Mouse (Mus musculus) spleen, adult 18-20 months (tissue): ENCODE measurements at regions not wholly inside any gene's neighbourhood (a gene's known extent, or its start where the extent isn't known, plus 50 kb on each side); places are given as distances from the start of the nearest gene placed in this dataset.

Source experiments
- DNase-seq, 2 experiments: peaks; one replicate each; pipeline ENCODE4 v3.0.0; 2022; ENCODE audit warnings: mixed read lengths in 2 of 2

DNA sequence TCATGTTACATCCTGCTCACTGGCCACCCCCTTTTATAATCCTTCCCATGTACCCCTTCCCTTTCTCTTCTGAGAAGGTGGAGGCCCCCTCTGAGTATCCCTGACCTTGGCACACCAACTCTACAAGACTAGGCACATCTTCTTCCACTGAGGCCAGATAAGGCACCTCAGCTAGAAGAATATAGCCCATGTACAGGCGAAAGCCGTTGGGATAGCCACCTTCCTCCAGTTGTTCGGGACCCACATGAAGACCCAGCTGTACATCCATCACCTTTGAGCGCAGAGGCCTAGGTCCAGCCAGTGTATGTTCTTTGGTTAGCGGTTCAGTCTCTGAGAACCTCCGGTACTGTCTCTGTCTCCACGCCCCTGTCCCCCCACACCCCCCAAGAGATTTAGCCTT lies 189.9 kb downstream of the Spry2 start:
- no peak for DNase-seq

DNA sequence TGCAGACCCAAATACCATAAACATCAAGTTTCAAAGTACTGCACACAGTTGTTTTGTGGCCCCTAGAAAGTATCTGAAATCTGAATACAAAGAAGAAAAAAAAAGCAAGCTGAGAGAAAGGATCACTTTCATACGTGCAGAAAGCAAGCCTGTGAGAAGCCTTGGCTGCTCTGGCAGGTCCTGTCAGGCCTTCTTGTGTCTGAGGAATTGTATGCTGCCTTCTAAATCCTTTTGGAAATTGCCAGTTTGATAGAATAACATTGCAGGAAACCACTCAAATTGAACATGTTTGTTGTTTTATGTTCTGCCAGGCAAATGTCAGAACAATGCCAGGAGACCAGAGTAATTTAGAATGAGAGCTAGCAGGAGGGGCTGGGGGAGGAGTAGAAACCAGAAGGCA lies 198.0 kb downstream of the Spry2 start:
- no peak for DNase-seq

DNA sequence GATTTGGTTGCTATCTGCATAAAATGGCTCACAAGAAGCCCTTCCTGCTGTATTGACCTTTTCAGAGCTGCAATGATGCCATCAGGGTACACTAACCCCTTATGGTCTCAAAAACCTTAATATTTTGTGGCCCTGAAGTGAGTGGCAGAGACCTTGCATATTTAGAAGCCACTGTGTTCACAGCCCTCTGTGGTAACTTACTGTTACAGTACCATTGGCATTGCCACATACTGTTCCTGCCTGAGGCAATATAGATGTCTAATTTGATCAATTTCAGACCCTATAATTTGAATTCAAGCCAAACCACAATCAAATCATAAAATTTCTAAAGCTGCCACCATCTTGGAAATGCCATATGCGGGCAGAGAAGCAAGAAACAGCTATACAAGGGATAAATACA lies 198.5 kb downstream of the Spry2 start:
- DNase-seq: no peak

DNA sequence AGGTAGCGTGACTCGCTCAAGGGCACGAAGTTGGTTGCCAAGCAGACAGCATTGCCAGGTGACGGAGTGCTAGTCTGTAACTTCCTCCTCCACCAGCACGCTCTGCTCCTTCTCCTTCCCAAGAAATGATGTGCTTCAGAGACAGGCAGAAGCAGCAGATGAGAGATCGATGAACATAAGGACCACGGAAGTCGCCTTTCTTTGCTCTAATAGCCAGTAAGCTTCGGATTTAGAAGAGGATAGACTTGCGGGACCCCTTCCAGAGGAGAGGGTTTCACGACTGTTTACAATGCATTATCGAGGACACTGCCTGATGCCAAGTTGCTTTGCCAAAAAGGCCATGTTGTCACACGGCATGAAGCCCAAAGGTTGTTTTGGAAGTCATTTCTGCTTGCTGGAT lies 199.2 kb downstream of the Spry2 start:
- DNase-seq: no peak

DNA sequence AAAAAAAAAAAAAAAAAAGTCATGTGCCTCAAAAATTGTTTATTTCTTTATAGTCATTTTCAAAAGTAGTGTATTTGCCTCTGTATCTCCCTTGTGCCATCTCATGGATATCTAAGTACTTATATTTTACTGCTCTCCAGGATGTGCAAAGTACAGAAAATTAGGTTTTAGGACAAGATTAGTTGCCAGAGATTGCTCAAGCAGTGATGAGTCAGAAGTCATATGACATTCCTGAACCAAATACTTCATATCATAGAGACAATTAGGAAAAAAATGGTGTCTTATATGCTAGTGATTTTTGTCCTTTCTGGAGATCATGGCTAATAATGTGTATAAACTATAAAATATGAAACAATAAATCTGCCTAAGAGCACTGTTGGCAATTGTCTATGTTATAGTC lies 201.7 kb downstream of the Spry2 start:
- DNase-seq: no peak

DNA sequence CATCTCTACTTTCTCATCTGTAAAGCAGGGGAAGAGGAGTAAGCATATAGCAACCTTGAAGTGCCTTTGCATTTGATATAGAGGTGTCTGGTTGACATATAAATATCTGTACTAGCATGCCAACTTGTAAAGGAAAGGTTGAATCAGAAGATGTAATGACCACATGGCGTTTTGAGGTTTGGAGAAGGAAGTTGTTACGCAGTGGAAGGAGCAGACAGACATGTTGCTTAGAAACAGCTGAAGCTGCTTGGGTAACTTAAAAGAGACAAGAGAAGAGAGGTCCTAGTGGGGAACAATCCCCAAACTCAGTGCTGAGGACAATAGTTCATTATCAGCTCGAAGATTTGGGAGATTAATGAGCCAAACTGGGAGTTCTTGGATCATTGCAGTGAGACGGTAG lies 202.9 kb downstream of the Spry2 start:
- DNase-seq: no peak

DNA sequence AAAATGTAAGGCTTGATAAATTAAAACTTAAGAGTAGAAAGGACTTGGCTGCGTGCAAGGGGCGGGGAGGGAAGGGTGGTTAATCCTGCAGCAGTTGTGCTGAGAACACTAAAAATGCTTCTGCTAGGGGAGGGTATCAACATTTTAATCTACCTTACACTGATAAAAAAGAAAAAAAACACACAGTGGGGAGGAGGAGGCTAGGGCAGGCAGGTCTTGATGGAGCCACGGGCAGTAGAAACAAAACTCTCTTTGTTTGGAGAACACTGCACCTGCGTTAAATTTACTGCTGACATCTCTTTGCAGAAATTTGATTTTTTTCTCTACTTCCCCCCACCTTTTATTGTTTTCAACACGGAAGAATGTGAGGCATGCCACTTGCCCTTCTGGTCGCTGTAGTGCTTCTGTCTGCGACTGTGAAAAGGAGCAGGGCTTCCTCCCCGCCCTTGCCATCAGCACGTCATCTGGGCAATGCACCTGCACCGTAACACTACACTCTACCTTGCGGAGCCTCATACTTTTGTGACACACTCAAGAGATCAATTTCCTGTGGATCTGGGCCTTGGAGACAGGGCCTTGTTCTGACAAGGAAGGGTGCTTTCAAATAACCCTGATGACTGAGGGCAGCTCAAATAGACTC lies 211.7 kb downstream of the Spry2 start:
- no peak for DNase-seq

DNA sequence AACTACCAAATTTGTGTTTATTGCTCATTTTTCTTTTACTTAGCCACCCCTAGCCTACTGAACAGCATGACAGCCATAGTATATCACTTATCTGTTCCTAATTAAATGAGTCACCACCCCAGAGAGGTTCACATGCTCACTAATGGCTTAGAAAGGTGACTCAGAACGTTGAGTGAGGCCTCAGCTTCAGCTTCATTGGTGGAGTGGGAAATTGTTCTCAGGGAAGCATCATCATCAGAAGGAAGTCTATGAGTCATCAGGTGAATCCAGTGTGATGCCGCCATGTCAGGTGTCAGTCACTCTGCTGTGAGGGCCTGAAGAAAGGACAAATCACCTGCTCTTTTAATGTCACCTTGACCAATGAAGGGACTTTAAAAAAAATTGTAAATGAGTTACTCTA lies 212.3 kb downstream of the Spry2 start:
- DNase-seq: no peak

DNA sequence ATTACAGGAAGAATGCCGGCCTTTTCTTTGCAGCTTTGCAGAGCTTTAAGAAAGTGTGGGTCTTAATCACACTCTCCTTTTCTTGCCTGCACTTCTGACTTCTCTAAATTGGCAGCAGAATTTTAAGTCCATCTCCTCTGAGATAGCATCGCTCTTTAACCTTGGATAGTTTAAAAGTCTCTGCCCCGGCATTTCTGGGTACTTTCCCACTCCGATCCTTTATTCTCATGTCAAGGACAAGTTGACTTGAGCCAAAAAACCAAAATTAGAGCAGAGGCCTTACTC lies 220.0 kb downstream of the Spry2 start:
- no peak for DNase-seq

DNA sequence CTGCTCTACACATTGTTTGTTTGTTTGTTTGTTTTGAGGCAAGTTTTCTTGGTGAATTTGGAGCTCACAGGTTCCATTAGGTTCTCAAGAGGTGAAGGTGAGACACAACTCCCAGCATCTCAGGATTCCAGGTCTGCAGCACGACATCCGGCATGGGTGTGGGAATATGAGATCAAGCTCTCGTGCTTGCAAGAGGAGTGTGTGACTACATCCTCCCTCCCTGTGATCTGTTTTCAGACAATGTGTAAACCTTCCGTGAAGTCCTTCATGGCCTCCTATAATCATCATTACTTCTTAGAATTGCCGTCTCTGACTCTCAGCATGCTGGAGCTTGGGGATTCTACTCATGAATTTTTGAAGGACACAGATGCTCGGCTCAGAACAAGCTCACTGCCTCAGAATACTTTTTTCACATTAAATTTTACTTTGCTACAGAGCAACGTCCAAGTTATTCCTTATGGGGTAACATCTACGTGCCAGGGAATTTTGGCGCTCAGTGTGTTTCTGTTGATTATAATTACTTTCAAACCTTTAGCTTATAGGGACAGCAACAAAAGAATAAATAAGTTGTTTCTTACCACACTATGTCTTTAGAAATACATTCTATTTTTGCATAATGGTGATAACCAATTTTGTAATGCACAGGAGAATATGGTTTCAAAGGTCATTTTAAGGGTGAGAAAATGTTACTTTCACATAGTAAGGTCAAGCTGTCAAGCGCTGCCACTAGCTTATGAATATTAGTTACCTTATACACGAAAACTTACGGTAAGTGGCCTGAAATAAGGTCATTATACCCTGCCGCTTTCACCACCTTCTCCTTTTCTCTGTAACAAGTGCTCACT lies 220.6 kb downstream of the Spry2 start:
- DNase-seq: no peak

DNA sequence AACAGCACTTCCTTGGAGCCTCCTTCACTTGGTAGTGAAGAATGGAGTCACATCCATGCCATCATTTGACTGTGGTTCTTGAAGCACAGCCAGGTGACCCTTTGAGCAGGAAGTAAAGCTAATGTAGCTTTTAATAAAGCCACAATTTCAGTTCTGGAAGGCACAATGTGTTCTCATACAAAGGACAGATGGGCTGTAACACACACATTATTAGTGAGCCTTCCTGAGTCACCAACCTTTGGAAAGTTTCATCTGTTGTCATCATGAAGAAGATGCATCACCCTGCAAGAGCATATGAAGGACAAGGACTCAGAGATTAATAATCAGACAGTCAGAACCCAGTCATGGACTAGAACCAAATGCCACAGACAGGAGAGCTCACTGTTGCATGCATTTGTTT lies 221.6 kb downstream of the Spry2 start:
- DNase-seq: no peak

DNA sequence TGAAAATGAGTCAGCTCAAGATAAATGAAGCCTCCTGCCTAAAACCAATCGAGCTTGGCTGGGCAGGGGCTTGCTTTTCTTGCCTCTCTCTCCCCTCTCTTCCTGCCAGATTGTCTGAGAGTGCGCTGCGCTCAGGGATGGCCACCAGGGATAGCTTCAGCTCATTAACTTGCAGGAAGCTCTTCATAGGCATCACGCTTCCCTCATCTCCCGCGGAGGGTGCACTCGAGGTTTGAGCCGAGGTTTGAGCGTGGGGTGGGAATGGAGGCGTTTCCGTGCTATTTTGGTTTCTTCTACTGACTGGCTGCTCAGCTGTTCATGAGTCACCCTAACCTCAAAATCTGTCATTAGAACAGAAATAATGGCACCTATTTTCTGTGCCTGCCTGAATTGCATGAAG lies 227.7 kb downstream of the Spry2 start:
- no peak for DNase-seq

DNA sequence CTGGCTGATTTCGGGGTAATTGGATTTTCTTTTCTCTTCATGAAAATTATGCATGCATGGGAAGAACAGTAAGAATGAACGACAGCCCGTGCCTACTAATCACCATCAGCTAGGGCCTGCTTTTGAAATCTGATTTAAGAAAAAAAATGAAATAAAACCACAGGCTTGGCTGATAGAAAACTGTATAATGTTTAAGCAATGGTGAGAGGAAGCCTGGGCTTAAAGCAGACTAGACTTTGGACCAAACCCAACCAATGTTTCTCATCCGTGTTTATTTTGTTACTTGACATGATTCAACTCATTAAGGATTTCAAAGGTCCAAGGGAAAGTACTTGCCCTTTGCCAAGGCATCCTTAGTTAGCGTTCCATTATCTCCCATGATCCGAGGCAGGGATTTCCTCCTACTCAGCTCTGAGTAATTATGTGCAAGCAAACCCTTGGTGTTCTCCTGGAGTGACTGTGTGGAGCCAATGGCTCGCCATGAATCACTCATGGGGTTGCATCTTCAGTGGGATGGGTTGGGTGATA lies 231.9 kb downstream of the Spry2 start:
- no peak for DNase-seq

DNA sequence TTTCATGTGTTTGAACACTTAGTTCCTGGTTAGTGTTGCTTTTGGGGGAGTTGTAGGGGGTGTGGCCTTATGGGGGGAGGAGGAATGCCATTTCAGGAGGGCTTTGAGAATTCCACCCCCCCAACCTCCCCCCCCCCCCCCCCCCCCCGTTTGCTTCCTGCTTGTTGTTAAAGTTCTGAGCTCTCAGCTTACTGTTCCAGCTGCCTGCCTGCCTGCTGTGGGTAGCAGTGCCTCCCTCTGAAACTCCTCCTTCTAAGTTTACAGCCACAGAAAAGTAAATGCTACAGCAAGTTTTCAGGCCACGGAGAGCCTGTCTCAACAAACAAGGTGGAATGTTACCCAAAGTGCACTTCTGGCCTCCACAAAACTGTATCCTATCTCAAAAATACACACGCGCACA lies 233.1 kb downstream of the Spry2 start:
- DNase-seq: no peak

DNA sequence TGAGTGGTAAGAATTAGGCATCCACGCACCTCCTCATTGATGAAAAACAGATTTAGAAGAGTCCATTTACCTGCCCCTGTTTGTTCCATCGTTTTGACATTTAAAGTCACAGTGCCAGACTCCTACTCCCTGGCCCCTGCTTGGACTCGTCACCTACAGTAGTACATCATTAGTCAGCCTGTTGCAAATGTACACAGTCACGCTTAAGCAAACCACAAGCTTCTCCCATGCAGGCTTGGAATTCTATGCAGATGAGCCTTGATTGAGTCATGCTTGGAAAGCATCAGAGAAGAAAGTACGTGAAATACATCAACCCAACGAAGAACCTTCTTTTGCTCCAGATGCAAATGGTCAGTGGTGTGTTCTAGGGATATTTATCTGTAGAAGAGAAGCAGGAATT lies 233.8 kb downstream of the Spry2 start:
- DNase-seq: no peak

DNA sequence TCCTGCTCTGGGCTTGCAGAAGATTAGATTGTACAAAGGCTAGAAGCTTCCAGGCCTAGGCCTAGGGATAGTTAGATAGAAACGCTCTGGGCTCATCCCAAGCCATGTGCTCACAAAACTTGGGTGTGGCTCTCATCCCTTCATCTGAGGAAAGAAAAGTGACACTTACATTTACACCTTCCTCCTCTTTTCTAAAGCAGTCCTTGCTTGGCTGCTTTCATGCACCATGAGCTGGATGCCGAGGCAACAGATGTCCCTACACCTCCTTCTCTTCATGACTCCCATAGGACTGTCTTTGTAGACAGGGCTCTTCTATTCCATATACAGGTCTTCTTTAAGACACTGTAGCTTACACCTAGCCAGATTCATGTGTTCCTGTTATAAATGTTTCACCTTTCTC lies 238.3 kb downstream of the Spry2 start:
- no peak for DNase-seq

DNA sequence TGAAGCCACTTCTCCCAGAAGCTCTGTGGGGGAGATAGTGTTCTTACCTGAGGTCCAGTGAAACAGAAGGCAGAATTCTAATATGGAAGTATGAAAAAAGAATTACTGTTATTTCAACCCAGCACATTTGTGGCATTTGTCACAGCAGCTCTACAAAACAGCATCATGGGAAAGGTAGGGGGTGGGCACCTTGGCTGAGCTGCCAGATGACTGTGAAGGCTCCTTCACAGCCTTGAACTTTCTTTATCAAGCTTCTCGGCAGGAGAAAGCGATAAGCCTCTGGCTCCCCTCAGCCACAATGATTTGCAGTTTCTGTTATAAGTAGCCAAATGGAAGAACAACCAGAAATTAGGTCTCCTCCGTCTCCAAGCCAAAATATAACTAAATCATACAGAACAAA lies 249.5 kb downstream of the Spry2 start:
- no peak for DNase-seq

DNA sequence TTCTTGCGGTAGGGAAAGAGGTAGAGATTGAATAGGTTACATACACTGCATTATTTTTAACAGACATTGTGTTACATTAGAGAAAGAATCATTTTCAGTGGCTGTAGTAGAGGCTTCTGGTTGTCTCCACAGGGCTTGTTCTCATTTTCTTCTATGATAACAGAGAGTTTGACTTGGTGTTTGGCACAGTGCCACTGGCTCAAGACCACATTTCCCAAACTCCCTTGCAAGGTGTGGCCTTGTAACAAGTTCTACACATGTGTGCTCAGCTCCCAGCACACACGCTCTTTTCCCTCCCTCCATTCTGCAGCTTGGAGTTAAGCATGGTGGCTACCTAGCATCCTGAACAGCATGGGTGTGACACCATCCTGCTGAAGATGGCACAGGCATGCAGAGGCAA lies 252.2 kb downstream of the Spry2 start:
- no peak for DNase-seq

DNA sequence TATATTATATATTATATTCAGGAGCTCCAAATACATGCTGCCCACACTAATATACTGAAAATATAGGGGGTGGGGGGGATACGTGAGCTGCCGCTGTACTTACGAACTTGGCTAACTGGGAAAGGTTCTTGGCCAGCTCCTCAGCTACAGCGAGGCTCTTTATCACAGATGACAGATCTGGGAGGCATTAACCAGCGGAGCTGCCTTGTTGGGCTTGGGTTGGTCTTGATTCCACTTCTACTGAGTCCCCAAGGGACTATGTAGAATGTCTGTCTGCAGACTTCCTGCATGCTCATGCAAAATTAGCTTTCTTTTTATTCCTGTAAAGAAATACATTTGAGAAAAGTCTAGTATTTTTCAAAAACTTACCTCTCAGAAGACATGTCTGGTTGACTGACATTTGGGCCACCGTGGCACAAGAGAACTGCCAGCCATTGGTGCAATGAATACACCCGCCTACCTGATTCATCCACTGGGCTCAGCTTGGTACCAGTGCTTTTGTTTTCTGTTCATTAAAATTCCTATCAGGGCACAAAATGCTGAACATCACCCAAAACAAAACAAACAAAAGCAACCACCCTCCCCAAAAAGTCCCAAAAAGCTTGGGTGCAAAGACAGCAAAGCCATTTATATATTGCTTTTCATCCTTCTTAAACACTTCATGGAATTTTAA lies 253.2 kb downstream of the Spry2 start:
- DNase-seq: no peak

DNA sequence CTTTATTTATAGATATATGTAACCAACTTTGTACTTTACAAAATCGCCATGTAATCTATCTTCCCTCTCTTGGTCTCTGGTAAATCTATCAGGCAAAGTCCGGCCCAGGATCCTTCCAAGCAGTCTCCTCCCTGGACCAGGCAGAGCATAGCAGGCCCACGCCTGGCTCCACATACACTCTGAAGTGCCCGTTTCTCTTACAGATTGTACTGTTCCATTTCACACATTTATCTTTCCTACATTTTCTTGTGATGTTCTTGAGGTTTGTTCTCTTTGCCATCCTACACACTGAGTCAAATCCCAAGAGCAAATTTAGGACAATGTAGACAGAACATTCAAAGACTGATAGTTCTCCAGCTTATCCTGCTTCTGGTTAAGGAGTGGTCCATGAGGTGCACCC lies 264.3 kb downstream of the Spry2 start:
- DNase-seq: no peak

DNA sequence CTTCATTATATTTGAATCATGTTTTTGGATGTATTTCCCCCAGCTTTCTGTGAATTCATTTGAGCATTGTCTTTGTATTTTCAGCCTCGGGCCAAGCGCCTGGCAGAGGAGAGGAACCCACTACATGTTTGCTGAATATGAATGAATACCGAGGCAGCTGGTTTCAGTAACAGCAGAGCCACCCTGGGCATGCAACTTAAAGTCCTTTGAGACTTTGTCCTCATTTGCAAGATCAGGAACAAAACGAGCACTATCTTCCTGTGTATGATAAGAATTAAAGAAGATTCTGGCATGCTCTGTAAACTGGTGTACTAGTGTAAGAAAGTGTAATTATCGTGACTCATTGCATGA lies 265.0 kb downstream of the Spry2 start:
- DNase-seq: no peak

DNA sequence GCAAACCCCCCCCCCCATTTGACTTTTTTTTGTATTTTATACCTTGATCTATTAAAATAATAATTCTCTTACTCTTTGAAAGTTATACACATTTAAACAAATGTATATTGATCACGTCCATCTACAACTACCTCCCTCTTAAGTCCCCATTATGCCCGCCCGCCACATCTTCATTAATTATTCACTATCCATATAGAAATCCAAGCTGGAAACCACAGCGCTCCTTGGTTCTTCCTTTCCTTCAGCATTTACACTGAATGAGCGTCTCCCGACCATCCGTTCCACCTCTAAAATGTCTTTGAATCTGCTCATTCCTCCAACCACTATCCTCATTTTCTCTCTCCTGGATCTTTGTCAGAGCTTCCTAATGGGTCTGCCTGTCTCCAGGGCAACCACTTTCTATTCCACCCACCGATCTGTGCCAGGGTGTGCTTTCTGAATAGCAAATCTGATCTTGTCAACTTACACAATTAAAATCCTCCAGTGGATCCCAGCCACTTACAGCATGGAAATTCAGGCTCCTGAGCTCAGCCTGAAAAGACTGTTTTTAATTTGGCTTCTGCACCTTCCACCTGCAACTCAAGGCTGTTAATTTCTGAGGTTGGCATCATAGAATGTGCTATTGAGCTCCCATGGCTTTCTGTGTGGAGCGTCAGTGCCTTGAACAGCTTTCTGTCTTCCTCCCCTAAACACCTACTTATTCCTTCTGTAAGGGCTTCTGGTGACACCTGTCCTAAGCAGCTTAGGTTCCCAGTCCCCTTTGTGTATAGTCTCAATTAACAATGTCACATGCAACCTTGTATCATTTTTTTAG lies 265.5 kb downstream of the Spry2 start:
- no peak for DNase-seq

DNA sequence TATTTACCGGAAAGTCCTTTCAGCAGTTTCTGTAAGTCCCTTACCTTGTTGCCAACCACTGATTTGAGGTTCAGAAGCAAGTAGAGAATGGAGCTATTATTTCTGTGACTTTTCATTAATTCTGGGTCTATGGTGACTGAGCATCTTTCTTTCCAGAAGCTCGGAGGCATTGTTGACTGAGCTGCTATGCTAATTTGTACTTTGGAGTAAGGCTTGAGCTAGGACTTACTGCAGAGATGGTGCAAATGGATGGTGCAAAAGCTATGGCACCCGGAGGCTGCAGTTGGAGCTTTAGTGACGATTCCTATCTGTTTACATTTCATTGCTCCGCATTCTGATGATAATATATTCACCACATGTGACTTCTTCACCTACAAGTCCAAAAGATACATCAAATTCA lies 266.2 kb downstream of the Spry2 start:
- DNase-seq: no peak
